Mouse (Mus musculus) embryonic fibroblast, embryonic 13.5 days (primary cell): ENCODE results near the gene Uggt1.

ENCODE experiments used
- CTCF ChIP-seq: IDR thresholded peaks from 2 replicates; pipeline ENCODE4 v1.5.1; 2011; ENCODE audit warnings: mild to moderate bottlenecking, control low read depth, low read length, moderate library complexity, borderline replicate concordance; ENCODE audit not compliant: insufficient read depth
- POLR2A ChIP-seq: IDR thresholded peaks from 2 replicates; pipeline ENCODE4 v1.6.1; 2011; ENCODE audit warnings: low read depth, mild to moderate bottlenecking, control low read depth, low read length, moderate library complexity

DNA sequence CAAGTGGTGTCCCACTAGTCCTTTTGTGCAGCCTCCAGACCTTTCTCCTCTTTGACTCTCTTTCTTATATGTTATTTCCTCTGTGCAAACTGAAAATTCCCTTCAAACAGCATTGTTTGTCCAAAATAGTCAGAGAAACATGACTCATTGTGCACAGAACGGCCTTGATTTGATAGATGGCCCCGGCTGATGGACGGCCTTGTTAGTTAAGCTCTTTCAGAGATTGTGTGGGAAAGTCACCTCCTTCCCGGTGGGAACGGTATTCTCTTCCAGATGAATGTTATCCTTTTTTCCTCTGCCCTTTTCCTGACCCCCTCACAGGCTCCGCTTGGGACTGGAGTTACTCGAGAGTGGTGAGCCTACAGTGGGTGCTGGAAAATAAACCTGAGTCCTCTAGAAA lies 119.4 kb downstream of the Uggt1 start:
- TF ChIP-seq CTCF = no peak
- TF ChIP-seq POLR2A = no peak
